Mouse (Mus musculus) brown adipose tissue, adult 24 weeks (tissue): ENCODE data around the gene Sec16a. TPM values are rescaled to one million over a fixed set of nuclear protein-coding genes. Genes with fewer than 3 reads are reported as not detected.

Experiments
- H3K27ac ChIP-seq: fragments of 200-500 bp; replicated peaks from 2 replicates; pipeline ENCODE4 v1.5.1; 2012; ENCODE audit warnings: low read depth, mild to moderate bottlenecking, low read length
- H3K4me1 ChIP-seq: fragments of 200-500 bp; 2 replicates; pipeline ENCODE4 v1.6.1; 2012; ENCODE audit warnings: low read length, mixed read lengths; ENCODE audit not compliant: control insufficient read depth, insufficient read depth, insufficient read length
- H3K4me3 ChIP-seq: fragments of 200-500 bp; 2 replicates; pipeline ENCODE4 v1.5.1; 2012; ENCODE audit warnings: low read depth, mild to moderate bottlenecking, low read length, moderate library complexity; ENCODE audit not compliant: insufficient read depth
- polyA plus RNA-seq: library from polyadenylated mRNA; stranded (reverse); fragments of >200 nt; gene quantifications from 2 replicates; pipeline ENCODE4 v1.2.4, GENCODE M21; 2012; ENCODE audit not compliant: missing spikeins, insufficient read depth, insufficient read length

The Sec16a gene
- polyA plus RNA-seq, 1 experiment = 21.0 TPM

GRCm38 (mm10) chr2:26437221-26437620 is 7.8 kb downstream of the Sec16a start:
- Histone ChIP-seq H3K4me3 (no peak overlapping the region), H3K27ac (no peak overlapping the region), H3K4me1 (0 out of 2 replicates have a peak, but pooled peaks cover 5% of the 10 kb centered on the region)

GRCm38 (mm10) chr2:26434791-26435572 is 10.0 kb downstream of the Sec16a start:
- Histone ChIP-seq H3K27ac (peak overlapping the region; percentile 18), H3K4me1 (0 out of 2 replicates have a peak, but pooled peaks cover 5% of the 10 kb centered on the region), H3K4me3 (no peak overlapping the region)

GRCm38 (mm10) chr2:26429851-26430250 is 15.2 kb downstream of the Sec16a start:
- H3K4me3 ChIP-seq = no peak overlapping the region

GRCm38 (mm10) chr2:26424541-26424940 is 20.5 kb downstream of the Sec16a start:
- Histone ChIP-seq H3K4me3 (no peak overlapping the region), H3K27ac (no peak overlapping the region), H3K4me1 (no peaks in the 10 kb centered on the region)

More at GRCm38 (mm10) chr2:26429851-26430250, 15.2 kb downstream of the Sec16a start:
- H3K4me1 ChIP-seq = no peaks in the 10 kb centered on the region
- H3K27ac ChIP-seq = no peak overlapping the region

- no peak overlapping the region for H3K27ac ChIP-seq
- no peak overlapping the region for H3K4me3 ChIP-seq
- no peaks in the 10 kb centered on the region for H3K4me1 ChIP-seq
Measured at GRCm38 (mm10) chr2:26423086-26423485, 21.9 kb downstream of the Sec16a start.

GRCm38 (mm10) chr2:26421969-26422368 is 23.0 kb downstream of the Sec16a start:
- H3K4me3 ChIP-seq = no peak overlapping the region
- no peak overlapping the region for H3K27ac ChIP-seq
- H3K4me1 ChIP-seq = no peaks in the 10 kb centered on the region

- Histone ChIP-seq H3K4me1 (no peaks in the 10 kb centered on the region), H3K4me3 (no peak overlapping the region), H3K27ac (no peak overlapping the region)
Measured at GRCm38 (mm10) chr2:26418120-26418519, 26.9 kb downstream of the Sec16a start.

GRCm38 (mm10) chr2:26417066-26417465 is 27.9 kb downstream of the Sec16a start:
- Histone ChIP-seq H3K4me1 (no peaks in the 10 kb centered on the region), H3K4me3 (no peak overlapping the region), H3K27ac (no peak overlapping the region)

- Histone ChIP-seq H3K27ac (peak overlapping the region; percentile 42), H3K4me3 (no peak overlapping the region), H3K4me1 (peaks cover 27% of the 10 kb centered on the region)
Measured at GRCm38 (mm10) chr2:26410931-26411411, 34.0 kb downstream of the Sec16a start.

- Histone ChIP-seq H3K4me1 (peaks cover 30% of the 10 kb centered on the region), H3K4me3 (no peak overlapping the region), H3K27ac (0 out of 2 replicates have a peak overlapping the region, but pooled peaks have one; percentile 4)
Measured at GRCm38 (mm10) chr2:26410091-26410490, 34.9 kb downstream of the Sec16a start.

- peaks cover 30% of the 10 kb centered on the region for H3K4me1 ChIP-seq
- H3K27ac ChIP-seq = no peak overlapping the region
- H3K4me3 ChIP-seq = no peak overlapping the region
Measured at GRCm38 (mm10) chr2:26409362-26409761, 35.7 kb downstream of the Sec16a start.

- H3K4me1 ChIP-seq = peaks cover 30% of the 10 kb centered on the region
- peak within 1 kb of the TSS; percentile 61 for H3K27ac ChIP-seq
- H3K4me3 ChIP-seq = peak within 1 kb of the TSS; percentile 93
Measured at GRCm38 (mm10) chr2:26408515-26409356, 36.3 kb downstream of the Sec16a start, which contains the start of gene Inpp5e. TSS of gene Inpp5e (minus strand) at chr2:26409203.

GRCm38 (mm10) chr2:26403306-26403705 is 41.7 kb downstream of the Sec16a start:
- Histone ChIP-seq H3K4me1 (peaks cover 23% of the 10 kb centered on the region), H3K4me3 (no peak overlapping the region), H3K27ac (no peak overlapping the region)

GRCm38 (mm10) chr2:26402265-26402664 is 42.8 kb downstream of the Sec16a start:
- Histone ChIP-seq H3K27ac (no peak overlapping the region), H3K4me1 (peaks cover 14% of the 10 kb centered on the region), H3K4me3 (no peak overlapping the region)

- Histone ChIP-seq H3K27ac (no peak overlapping the region), H3K4me1 (peaks cover 3% of the 10 kb centered on the region), H3K4me3 (no peak overlapping the region)
Measured at GRCm38 (mm10) chr2:26401023-26401422, 44.0 kb downstream of the Sec16a start.
